ENCODE assay signal across 29 mouse cellular contexts in the genomic region with DNA sequence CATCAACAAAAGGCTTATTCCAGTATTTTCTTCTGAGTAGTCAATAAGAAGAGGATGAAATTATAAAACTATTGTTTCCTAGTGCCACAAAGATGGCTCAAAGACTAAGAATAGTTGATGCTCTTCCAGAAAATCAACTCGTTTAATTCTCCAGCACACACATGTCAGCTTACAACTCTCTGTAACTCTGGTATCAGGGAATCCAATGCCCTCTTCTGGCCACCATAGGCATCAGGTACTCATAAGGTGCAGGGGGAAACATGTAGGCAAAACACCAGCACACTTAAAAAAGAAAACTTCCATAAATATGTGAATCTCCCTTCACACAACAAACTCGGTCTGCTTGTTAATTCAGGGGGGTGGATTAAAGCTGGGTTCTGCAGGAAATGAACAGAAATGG.
DNase-seq lines count a peak whose midpoint lies in the region; ATAC-seq and TF ChIP-seq lines count a peak whose summit lies in the region.
"Had no signal": no experiment of that assay in that cellular context is flagged by ENCODE, and none has a peak within 500 bp of the region (broad histone marks: within the 10 kb centered on the region; RNA-seq: fewer than 3 reads in every experiment).

No protein-coding gene starts in this region.

- H3K4me3 ChIP-seq in layer of hippocampus, adult 2 months: no peak overlapping the region
- H3K4me3 ChIP-seq in midbrain, postnatal 0 days (ENCODE audit: low read depth, low read length): no peak overlapping the region
- H3K4me3 ChIP-seq in midbrain, embryonic 16.5 days (ENCODE audit: low read depth, low read length): no peak overlapping the region
- no peak overlapping the region for H3K4me3 ChIP-seq in cortical plate, adult 2 months (ENCODE audit: insufficient read depth, low read length)
- H3K4me3 ChIP-seq: embryonic facial prominence, embryonic 13.5 days; forebrain, embryonic 10.5 days; heart, embryonic 10.5 days; heart, embryonic 15.5 days; hindbrain, embryonic 13.5 days; liver, embryonic 12.5 days; midbrain, embryonic 10.5 days; midbrain, embryonic 15.5 days; myocyte; neural tube, embryonic 12.5 days had no signal

- no peak overlapping the region for H3K9ac ChIP-seq in midbrain, postnatal 0 days (replicated peaks; ENCODE audit: low read length, poor library complexity, severe bottlenecking)
- H3K9ac ChIP-seq in midbrain, embryonic 16.5 days (ENCODE audit: low read depth, low read length): no peak overlapping the region
- H3K9ac ChIP-seq: embryonic facial prominence, embryonic 13.5 days; heart, embryonic 15.5 days; hindbrain, embryonic 13.5 days; liver, embryonic 12.5 days; liver, postnatal 0 days; midbrain, embryonic 15.5 days; neural tube, embryonic 12.5 days had no signal

- ATAC-seq in frontal cortex, adult (ENCODE audit: low TSS enrichment): peak; percentile 82
- ATAC-seq in midbrain, postnatal 0 days (ENCODE audit: low FRiP score): no peak
- no peak for ATAC-seq in midbrain, embryonic 16.5 days
- ATAC-seq: forebrain, embryonic 16.5 days; liver, embryonic 12.5 days; liver, postnatal 0 days; midbrain, embryonic 15.5 days had no signal

- no peaks in the 10 kb centered on the region for H3K36me3 ChIP-seq in midbrain, postnatal 0 days (ENCODE audit: insufficient read depth, low read length)
- H3K36me3 ChIP-seq in midbrain, embryonic 16.5 days (ENCODE audit: control insufficient read depth, insufficient read depth, low read length): no peaks in the 10 kb centered on the region
- H3K36me3 ChIP-seq: embryonic facial prominence, embryonic 13.5 days; forebrain, embryonic 10.5 days; heart, embryonic 10.5 days; heart, embryonic 15.5 days; hindbrain, embryonic 13.5 days; liver, embryonic 12.5 days; midbrain, embryonic 10.5 days; midbrain, embryonic 15.5 days; neural tube, embryonic 12.5 days had no signal

- no peak overlapping the region for H3K4me2 ChIP-seq in midbrain, postnatal 0 days (ENCODE audit: low read depth, low read length, poor library complexity, severe bottlenecking)
- no peak overlapping the region for H3K4me2 ChIP-seq in midbrain, embryonic 16.5 days (ENCODE audit: low read length)
- H3K4me2 ChIP-seq: heart, embryonic 15.5 days; hindbrain, embryonic 13.5 days; liver, embryonic 12.5 days; midbrain, embryonic 15.5 days; neural tube, embryonic 12.5 days had no signal

- H3K27ac ChIP-seq in layer of hippocampus, adult 2 months: no peak overlapping the region
- H3K27ac ChIP-seq in midbrain, postnatal 0 days (ENCODE audit: low read depth, low read length): no peak overlapping the region
- no peak overlapping the region for H3K27ac ChIP-seq in midbrain, embryonic 16.5 days (ENCODE audit: low read length)
- no peak overlapping the region for H3K27ac ChIP-seq in cortical plate, adult 2 months (ENCODE audit: insufficient read depth, low read length)
- H3K27ac ChIP-seq: embryonic facial prominence, embryonic 13.5 days; forebrain, embryonic 10.5 days; heart, embryonic 10.5 days; heart, embryonic 15.5 days; hindbrain, embryonic 13.5 days; liver, embryonic 12.5 days; midbrain, embryonic 10.5 days; midbrain, embryonic 15.5 days; neural tube, embryonic 12.5 days had no signal

- H3K9me3 ChIP-seq in midbrain, postnatal 0 days (ENCODE audit: low read length): no peaks in the 10 kb centered on the region
- no peaks in the 10 kb centered on the region for H3K9me3 ChIP-seq in midbrain, embryonic 16.5 days (replicated peaks; ENCODE audit: control insufficient read depth, low read length, poor library complexity, severe bottlenecking)
- H3K9me3 ChIP-seq: embryonic facial prominence, embryonic 13.5 days; forebrain, embryonic 10.5 days; heart, embryonic 10.5 days; heart, embryonic 15.5 days; hindbrain, embryonic 13.5 days; liver, embryonic 12.5 days; midbrain, embryonic 10.5 days; midbrain, embryonic 15.5 days; neural tube, embryonic 12.5 days had no signal

- DNase-seq in frontal cortex, postnatal 10 days (ENCODE audit: low spot score in 2 of 2): no peak
- no peak for DNase-seq in layer of hippocampus, adult 2 months (ENCODE audit: low spot score in 2 of 2)
- no peak for DNase-seq in layer of hippocampus, adult 11-12 months (ENCODE audit: low spot score)
- no peak for DNase-seq in midbrain, postnatal 0 days (ENCODE audit: low spot score)
- no peak for DNase-seq in urinary bladder, postnatal 10 days (ENCODE audit: low spot score)
- DNase-seq: adrenal gland, postnatal 25 days; cerebellum, adult 2 months; gastrocnemius, postnatal 14 days; heart, postnatal 36 days; kidney, adult 18-20 months; kidney, postnatal 4 days; layer of hippocampus, adult 9-11 months; liver, postnatal 0 days; lung, postnatal 10 days; thymus, postnatal 25 days had no signal

- H3K4me1 ChIP-seq in midbrain, postnatal 0 days (ENCODE audit: insufficient read depth, low read length): no peaks in the 10 kb centered on the region
- H3K4me1 ChIP-seq in midbrain, embryonic 16.5 days (ENCODE audit: control insufficient read depth, insufficient read depth, low read length): no peaks in the 10 kb centered on the region
- no peaks in the 10 kb centered on the region for H3K4me1 ChIP-seq in cortical plate, adult 2 months (ENCODE audit: control insufficient read depth, insufficient read depth, low read length)
- H3K4me1 ChIP-seq: embryonic facial prominence, embryonic 13.5 days; forebrain, embryonic 10.5 days; heart, embryonic 10.5 days; heart, embryonic 15.5 days; hindbrain, embryonic 13.5 days; liver, embryonic 12.5 days; midbrain, embryonic 10.5 days; midbrain, embryonic 15.5 days; neural tube, embryonic 12.5 days had no signal

- TF ChIP-seq CTCF in layer of hippocampus, adult 2 months (conservative IDR thresholded peaks at IDR 0.05): peak; percentile 54
- TF ChIP-seq CTCF in midbrain, postnatal 0 days (IDR thresholded peaks at IDR 0.05): peak; percentile 37
- peak; percentile 9; the same call in 1 of the 2 replicates for TF ChIP-seq CTCF in cortical plate, adult 2 months (IDR thresholded peaks at IDR 0.05; ENCODE audit: extremely low read depth, insufficient read depth, low read length)

- no peak for TF ChIP-seq POLR2A in cortical plate, adult 2 months (IDR thresholded peaks at IDR 0.05; ENCODE audit: extremely low read depth, insufficient read depth, low read length)

- H3K27me3 ChIP-seq in midbrain, postnatal 0 days (ENCODE audit: insufficient read depth, low read length): no peaks in the 10 kb centered on the region
- H3K27me3 ChIP-seq in midbrain, embryonic 16.5 days (ENCODE audit: control insufficient read depth, insufficient read depth, low read depth, low read length): no peaks in the 10 kb centered on the region
- H3K27me3 ChIP-seq: embryonic facial prominence, embryonic 13.5 days; heart, embryonic 15.5 days; hindbrain, embryonic 13.5 days; liver, embryonic 12.5 days; midbrain, embryonic 15.5 days; neural tube, embryonic 12.5 days had no signal

- WGBS in midbrain, postnatal 0 days: 75% methylated on average over 2 of the region's 2 CpGs
- WGBS in midbrain, embryonic 16.5 days: 61% methylated on average over 2 of the region's 2 CpGs
